Mouse (Mus musculus) limb, embryonic 10.5 days (tissue): Measurements from ENCODE around the gene Tmem115. TPM values are rescaled to one million over a fixed set of nuclear protein-coding genes. Genes with fewer than 3 reads are reported as not detected.

Experiments used
- DNase-seq: peaks from one replicate; pipeline ENCODE4 v3.0.0-alpha.2; 2017; ENCODE audit warnings: low spot score
- H3K27ac ChIP-seq: fragments of 300-500 bp; sonication (generic); 2 replicates; pipeline ENCODE4 v1.5.1; 2016; ENCODE audit warnings: mild to moderate bottlenecking
- H3K27me3 ChIP-seq: fragments of 300-500 bp; sonication (generic); 2 replicates; pipeline ENCODE4 v1.6.1; 2016; ENCODE audit warnings: low read depth, mild to moderate bottlenecking; ENCODE audit not compliant: poor library complexity, severe bottlenecking
- H3K36me3 ChIP-seq: fragments of 300-500 bp; sonication (generic); 2 replicates; pipeline ENCODE4 v1.6.1; 2016; ENCODE audit warnings: mild to moderate bottlenecking, moderate library complexity
- H3K4me1 ChIP-seq: fragments of 300-500 bp; sonication (generic); 2 replicates; pipeline ENCODE4 v1.6.1; 2016
- H3K4me3 ChIP-seq: fragments of 300-500 bp; sonication (generic); 2 replicates; pipeline ENCODE4 v1.5.1; 2016; ENCODE audit warnings: mild to moderate bottlenecking, moderate library complexity
- H3K9me3 ChIP-seq: fragments of 300-500 bp; sonication (generic); replicated peaks from 2 replicates; pipeline ENCODE4 v1.6.1; 2016; ENCODE audit warnings: mild to moderate bottlenecking
- WGBS: fragments of 180-500 bp; shearing (Covaris S2); methylation state at CpG from one replicate; pipeline ENCODE4 v1.1.7; 2016; 5-methylcytosine and 5-hydroxymethylcytosine counted together
- polyA plus RNA-seq: library from polyadenylated mRNA; unstranded; fragments of >200 nt; fragmentation: Nextera tagmentation; extraction: Ambion mirVana; gene quantifications from 2 replicates; pipeline ENCODE4 v1.2.1, GENCODE M21; 2016

The Tmem115 gene
- polyA plus RNA-seq, 1 experiment from 2014 or later: 41.3 TPM

DNA sequence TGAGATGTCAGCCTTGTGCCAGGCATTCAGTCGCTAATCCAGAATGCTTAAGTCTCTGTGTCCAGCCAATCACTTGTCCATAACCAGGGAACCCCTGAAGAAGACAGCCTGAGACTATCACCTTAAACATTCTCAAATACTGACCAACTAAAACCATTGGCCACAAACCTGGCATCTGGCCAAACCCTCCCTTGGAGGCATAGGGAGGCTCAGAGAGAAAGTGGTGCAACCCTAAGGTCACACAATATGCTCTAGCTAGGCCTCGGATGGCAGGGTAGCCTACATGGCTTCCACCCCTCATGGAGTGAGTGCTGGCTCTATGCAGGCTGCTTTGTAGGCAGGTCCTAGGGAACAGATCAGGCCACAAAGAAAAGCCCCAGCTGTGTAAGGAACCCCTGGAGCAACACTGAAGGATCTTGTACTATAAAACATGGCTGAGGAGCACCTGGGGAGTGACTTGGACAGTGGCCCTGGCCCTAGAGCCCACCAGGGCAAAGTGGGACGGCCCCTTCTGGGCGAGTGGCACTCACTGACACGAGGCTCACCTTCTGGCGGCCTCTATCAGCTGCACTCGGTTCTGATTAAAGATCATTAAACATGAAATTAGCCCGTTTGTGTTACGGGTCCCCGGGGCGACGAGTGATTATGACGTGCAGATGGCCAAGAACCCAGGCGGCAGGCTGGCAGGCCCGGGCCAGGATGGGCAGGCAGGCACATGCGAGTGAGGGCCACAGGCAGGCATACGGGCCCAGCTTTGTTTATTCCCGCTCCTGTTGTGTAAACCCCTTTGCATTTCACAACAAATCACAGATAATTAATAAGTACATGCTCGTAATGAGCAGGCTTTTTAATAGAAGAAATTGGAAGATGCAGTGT lies 28.8 kb upstream of the Tmem115 start:
- no peak overlapping the region for H3K4me3 ChIP-seq
- H3K4me1 ChIP-seq: peaks cover 16% of the 10 kb centered on the region
- no peak overlapping the region for H3K27ac ChIP-seq
- no peak for DNase-seq
- no peaks in the 10 kb centered on the region for H3K9me3 ChIP-seq
- H3K36me3 ChIP-seq: no peaks in the 10 kb centered on the region
- peaks cover 78% of the 10 kb centered on the region for H3K27me3 ChIP-seq
- WGBS: 69% methylated on average over 19 of the region's 19 CpGs

GRCm38 (mm10) chr9:107508266-107508665 lies 25.5 kb upstream of the Tmem115 start:
- Histone ChIP-seq H3K4me1 (peaks cover 29% of the 10 kb centered on the region), H3K27me3 (peaks cover 90% of the 10 kb centered on the region), H3K9me3 (no peaks in the 10 kb centered on the region), H3K27ac (no peak overlapping the region), H3K36me3 (no peaks in the 10 kb centered on the region), H3K4me3 (no peak overlapping the region)
- WGBS: 57% methylated on average over 10 of the region's 10 CpGs
- no peak for DNase-seq

- no peak overlapping the region for H3K27ac ChIP-seq
- WGBS: 80% methylated on average over 14 of the region's 14 CpGs
- peaks cover 89% of the 10 kb centered on the region for H3K27me3 ChIP-seq
- no peaks in the 10 kb centered on the region for H3K36me3 ChIP-seq
- H3K4me3 ChIP-seq: no peak overlapping the region
- no peaks in the 10 kb centered on the region for H3K9me3 ChIP-seq
- no peak for DNase-seq
- H3K4me1 ChIP-seq: peaks cover 20% of the 10 kb centered on the region
Measured at GRCm38 (mm10) chr9:107510384-107511100, 23.2 kb upstream of the Tmem115 start.

DNA sequence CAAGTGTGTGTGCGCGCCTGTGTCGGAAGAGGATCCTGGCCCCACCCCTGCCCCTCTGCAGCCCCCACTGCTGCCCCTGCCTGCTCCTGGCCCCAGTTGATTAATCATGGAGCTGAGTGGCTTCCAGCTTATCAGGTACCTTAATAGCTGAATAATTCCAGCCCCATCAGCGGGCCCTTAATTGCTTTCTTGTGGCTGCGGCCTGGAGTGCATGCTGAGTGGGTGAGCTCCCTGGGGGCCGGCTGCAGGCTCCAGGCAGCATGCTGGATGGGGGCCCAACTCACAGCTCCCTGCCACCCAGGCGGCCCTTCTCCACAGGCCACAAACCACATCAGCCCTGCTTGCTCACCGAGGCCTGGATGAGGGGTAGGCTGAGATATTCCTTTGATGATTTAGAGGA lies 22.3 kb upstream of the Tmem115 start:
- no peak for DNase-seq
- Histone ChIP-seq H3K4me1 (peaks cover 18% of the 10 kb centered on the region), H3K4me3 (no peak overlapping the region), H3K27me3 (peaks cover 84% of the 10 kb centered on the region), H3K27ac (no peak overlapping the region; the same call in 1 of the 2 replicates), H3K9me3 (no peaks in the 10 kb centered on the region), H3K36me3 (no peaks in the 10 kb centered on the region)
- 49% methylated on average over 8 of the region's 8 CpGs for WGBS

GRCm38 (mm10) chr9:107512326-107512725 lies 21.4 kb upstream of the Tmem115 start:
- peaks cover 25% of the 10 kb centered on the region for H3K4me1 ChIP-seq
- no peak for DNase-seq
- WGBS: 87% methylated on average over 16 of the region's 16 CpGs
- no peak overlapping the region for H3K27ac ChIP-seq
- peaks cover 84% of the 10 kb centered on the region for H3K27me3 ChIP-seq
- H3K4me3 ChIP-seq: no peak overlapping the region
- H3K36me3 ChIP-seq: no peaks in the 10 kb centered on the region
- no peaks in the 10 kb centered on the region for H3K9me3 ChIP-seq

DNA sequence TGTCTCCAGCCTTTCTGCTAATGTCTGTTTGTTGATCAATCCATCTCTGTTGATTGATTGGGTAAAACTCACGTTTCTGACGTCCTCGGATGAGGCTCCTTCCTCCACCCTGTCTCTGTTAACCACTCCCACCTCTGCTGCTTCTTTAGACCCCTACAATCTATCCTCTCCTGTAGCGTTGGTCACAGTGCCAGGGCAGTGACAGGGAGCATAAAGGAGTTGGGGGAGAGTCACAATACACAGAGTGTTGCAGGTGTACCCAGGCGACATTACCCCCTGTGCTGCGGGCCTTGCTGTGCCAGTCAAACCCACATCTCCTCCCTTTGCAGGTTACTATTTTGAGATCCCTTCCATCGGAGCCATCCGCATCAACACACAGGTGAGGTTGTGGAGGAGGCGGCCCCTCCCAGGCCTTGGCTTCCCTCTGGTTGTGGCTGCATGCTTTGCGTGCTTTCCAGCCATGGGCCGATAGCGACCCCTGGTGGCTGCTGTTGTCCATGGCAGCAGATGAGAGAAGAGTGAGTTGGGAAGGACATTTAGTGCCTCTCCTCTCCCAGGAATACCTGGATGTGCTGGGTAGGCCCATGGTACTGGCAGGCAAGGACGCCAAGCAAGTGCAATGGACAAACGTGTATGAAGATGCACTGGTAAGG lies 19.3 kb upstream of the Tmem115 start:
- Histone ChIP-seq H3K9me3 (no peaks in the 10 kb centered on the region), H3K27ac (no peak overlapping the region), H3K27me3 (peaks cover 83% of the 10 kb centered on the region), H3K36me3 (no peaks in the 10 kb centered on the region), H3K4me1 (peaks cover 22% of the 10 kb centered on the region), H3K4me3 (no peak overlapping the region)
- 21% methylated on average over 14 of the region's 14 CpGs for WGBS
- peak; percentile 96 for DNase-seq

- WGBS: 72% methylated on average over 6 of the region's 6 CpGs
- peaks cover 34% of the 10 kb centered on the region for H3K4me1 ChIP-seq
- H3K27ac ChIP-seq: no peak overlapping the region
- H3K36me3 ChIP-seq: no peaks in the 10 kb centered on the region
- H3K9me3 ChIP-seq: no peaks in the 10 kb centered on the region
- DNase-seq: no peak
- H3K4me3 ChIP-seq: no peak overlapping the region
- H3K27me3 ChIP-seq: peaks cover 89% of the 10 kb centered on the region
Measured at GRCm38 (mm10) chr9:107520331-107520730, 13.4 kb upstream of the Tmem115 start.

DNA sequence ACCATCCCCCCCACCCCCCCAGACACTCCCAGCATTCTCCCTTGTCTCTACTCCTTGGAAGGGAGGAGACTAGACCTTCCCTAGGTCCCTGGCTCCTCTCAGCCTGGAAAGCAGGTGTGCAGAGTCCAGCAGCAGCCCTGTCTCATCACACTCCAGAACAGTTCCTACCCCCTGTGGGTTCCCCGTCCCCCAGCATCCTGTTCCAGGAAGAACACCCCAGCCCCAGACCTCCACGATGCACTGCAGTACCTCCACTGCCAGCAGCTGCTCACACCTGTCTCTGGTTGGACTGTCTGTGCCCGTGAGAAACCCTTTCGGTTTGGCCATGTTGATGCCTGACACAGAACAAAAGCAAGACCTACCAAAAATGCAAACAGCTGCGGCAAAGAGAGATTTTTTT lies 12.6 kb upstream of the Tmem115 start:
- DNase-seq: no peak
- H3K4me1 ChIP-seq: peaks cover 34% of the 10 kb centered on the region
- no peak overlapping the region for H3K4me3 ChIP-seq
- peak overlapping the region; percentile 51; the same call in 1 of the 2 replicates for H3K27ac ChIP-seq
- H3K9me3 ChIP-seq: no peaks in the 10 kb centered on the region
- H3K27me3 ChIP-seq: peaks cover 97% of the 10 kb centered on the region
- H3K36me3 ChIP-seq: no peaks in the 10 kb centered on the region
- 73% methylated on average over 5 of the region's 5 CpGs for WGBS

GRCm38 (mm10) chr9:107521711-107522399 lies 11.9 kb upstream of the Tmem115 start:
- H3K4me3 ChIP-seq: peak overlapping the region; percentile 22
- 28% methylated on average over 25 of the region's 25 CpGs for WGBS
- H3K27ac ChIP-seq: peak overlapping the region; percentile 27

DNA sequence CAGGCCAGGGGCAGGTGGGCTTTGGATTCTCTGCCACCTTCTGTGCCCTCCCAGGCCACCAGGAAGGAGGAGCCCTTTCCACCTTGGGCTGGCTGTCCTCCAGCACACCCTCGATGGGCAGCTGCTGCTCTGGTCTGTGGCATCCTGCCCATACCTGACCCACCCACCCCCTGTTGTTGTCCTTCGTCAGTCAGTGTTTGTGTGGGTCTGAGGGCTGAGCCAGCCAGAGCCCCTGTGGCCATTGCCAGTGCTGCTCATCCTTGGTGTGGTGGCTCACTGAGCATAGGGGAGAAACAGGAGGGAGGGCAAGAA lies 11.4 kb upstream of the Tmem115 start:
- no peak for DNase-seq
- Histone ChIP-seq H3K27ac (peak overlapping the region; percentile 27; the same call in 1 of the 2 replicates), H3K9me3 (no peaks in the 10 kb centered on the region), H3K27me3 (peaks cover 97% of the 10 kb centered on the region), H3K36me3 (no peaks in the 10 kb centered on the region), H3K4me3 (no peak overlapping the region), H3K4me1 (peaks cover 39% of the 10 kb centered on the region)
- 54% methylated on average over 2 of the region's 2 CpGs for WGBS

More at GRCm38 (mm10) chr9:107521711-107522399, 11.9 kb upstream of the Tmem115 start:
- peaks cover 37% of the 10 kb centered on the region for H3K4me1 ChIP-seq
- peaks cover 97% of the 10 kb centered on the region for H3K27me3 ChIP-seq
- no peaks in the 10 kb centered on the region for H3K36me3 ChIP-seq
- no peaks in the 10 kb centered on the region for H3K9me3 ChIP-seq
- DNase-seq: no peak

DNA sequence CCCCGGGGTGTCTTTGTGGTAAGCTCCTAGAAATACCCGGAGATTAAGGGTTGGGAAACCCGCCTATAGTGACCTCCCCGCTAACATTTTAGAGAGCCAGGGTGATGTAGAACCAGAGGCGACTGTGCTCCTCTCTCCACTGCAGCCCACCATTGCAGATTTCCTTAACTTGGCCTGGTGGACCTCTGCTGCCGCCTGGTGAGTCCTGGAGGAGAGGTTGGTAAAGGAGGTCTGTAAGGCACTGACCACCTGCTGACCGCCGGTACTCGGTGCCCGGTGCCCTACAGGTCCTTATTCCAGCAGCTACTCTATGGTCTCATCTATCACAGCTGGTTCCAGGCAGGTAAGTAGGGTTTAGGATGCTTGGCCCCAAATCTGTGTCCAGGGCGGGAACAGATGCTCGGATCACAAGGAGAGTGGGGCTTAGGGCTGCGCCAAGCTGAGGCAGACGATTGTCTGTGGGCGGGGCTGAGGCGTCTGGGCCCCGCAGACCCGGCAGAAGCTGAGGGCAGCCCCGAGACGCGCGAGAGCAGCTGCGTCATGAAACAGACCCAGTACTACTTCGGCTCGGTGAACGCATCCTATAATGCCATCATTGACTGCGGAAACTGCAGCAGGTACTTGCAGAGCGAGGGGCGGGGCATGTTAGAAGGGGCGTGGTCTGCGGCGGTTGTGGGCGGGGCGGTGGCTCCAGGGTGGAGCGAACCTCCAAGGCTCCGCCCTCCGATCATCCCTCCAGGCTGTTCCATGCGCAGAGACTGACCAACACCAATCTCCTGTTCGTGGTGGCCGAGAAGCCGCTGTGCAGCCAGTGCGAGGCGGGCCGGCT lies 7.3 kb upstream of the Tmem115 start:
- no peaks in the 10 kb centered on the region for H3K9me3 ChIP-seq
- WGBS: 5% methylated on average over 44 of the region's 44 CpGs
- H3K4me1 ChIP-seq: peaks cover 38% of the 10 kb centered on the region
- H3K4me3 ChIP-seq: peak overlapping the region; percentile 49
- peak overlapping the region; percentile 26; the same call in 1 of the 2 replicates for H3K27ac ChIP-seq
- DNase-seq: peak; percentile 85
- peaks cover 91% of the 10 kb centered on the region for H3K27me3 ChIP-seq
- no peaks in the 10 kb centered on the region for H3K36me3 ChIP-seq
